Mouse (Mus musculus): ENCODE measurements around the gene Kcnk6. TPM values are rescaled to one million over a fixed set of nuclear protein-coding genes. Genes with fewer than 3 reads are reported as not detected.

Kcnk6 gene
- polyA plus RNA-seq, 1 experiment from 2014 or later: 2.5 TPM

GRCm38 (mm10) chr7:29270445-29270844, 38.1 kb upstream of the Kcnk6 start:
- no peak for ATAC-seq
- Histone ChIP-seq H3K9ac (ENCODE audit: low read depth, low read length) (no peak overlapping the region), H3K27ac (ENCODE audit: low read length) (no peak overlapping the region), H3K4me3 (ENCODE audit: low read length) (no peak overlapping the region), H3K4me2 (ENCODE audit: low read depth, low read length) (no peak overlapping the region), H3K9me3 (ENCODE audit: control insufficient read depth, low read length) (no peaks in the 10 kb centered on the region), H3K36me3 (ENCODE audit: control insufficient read depth, insufficient read depth, low read length) (no peaks in the 10 kb centered on the region), H3K27me3 (replicated peaks; ENCODE audit: control insufficient read depth, insufficient read depth, low read length) (no peaks in the 10 kb centered on the region), H3K4me1 (ENCODE audit: control insufficient read depth, insufficient read depth, low read length) (peaks cover 41% of the 10 kb centered on the region)
- 73% methylated on average over 4 of the region's 4 CpGs for WGBS

- Histone ChIP-seq H3K4me1 (ENCODE audit: control insufficient read depth, insufficient read depth, low read length) (peaks cover 37% of the 10 kb centered on the region), H3K27me3 (replicated peaks; ENCODE audit: control insufficient read depth, insufficient read depth, low read length) (no peaks in the 10 kb centered on the region), H3K9ac (ENCODE audit: low read depth, low read length) (no peak overlapping the region), H3K27ac (ENCODE audit: low read length) (no peak overlapping the region; the same call in 1 of the 2 replicates), H3K36me3 (ENCODE audit: control insufficient read depth, insufficient read depth, low read length) (no peaks in the 10 kb centered on the region), H3K4me2 (ENCODE audit: low read depth, low read length) (no peak overlapping the region), H3K9me3 (ENCODE audit: control insufficient read depth, low read length) (no peaks in the 10 kb centered on the region), H3K4me3 (ENCODE audit: low read length) (no peak overlapping the region)
- WGBS: 50% methylated on average over 4 of the region's 4 CpGs
- ATAC-seq: 0 out of 2 replicates have a peak, but pooled peaks have one; percentile 16
Observed at GRCm38 (mm10) chr7:29266931-29267330, 34.6 kb upstream of the Kcnk6 start.

- Histone ChIP-seq H3K9ac (ENCODE audit: low read depth, low read length) (no peak overlapping the region), H3K4me3 (ENCODE audit: low read length) (no peak overlapping the region), H3K9me3 (ENCODE audit: control insufficient read depth, low read length) (no peaks in the 10 kb centered on the region), H3K27me3 (replicated peaks; ENCODE audit: control insufficient read depth, insufficient read depth, low read length) (no peaks in the 10 kb centered on the region), H3K36me3 (ENCODE audit: control insufficient read depth, insufficient read depth, low read length) (no peaks in the 10 kb centered on the region), H3K27ac (ENCODE audit: low read length) (no peak overlapping the region), H3K4me1 (ENCODE audit: control insufficient read depth, insufficient read depth, low read length) (peaks cover 25% of the 10 kb centered on the region), H3K4me2 (ENCODE audit: low read depth, low read length) (no peak overlapping the region)
- ATAC-seq: no peak
- 76% methylated on average over 7 of the region's 7 CpGs for WGBS
Observed at GRCm38 (mm10) chr7:29265636-29266035, 33.3 kb upstream of the Kcnk6 start.

- no peak overlapping the region for H3K4me3 ChIP-seq (ENCODE audit: low read length)
- H3K9ac ChIP-seq (ENCODE audit: low read depth, low read length): no peak overlapping the region
- H3K9me3 ChIP-seq (ENCODE audit: control insufficient read depth, low read length): no peaks in the 10 kb centered on the region
- H3K4me2 ChIP-seq (ENCODE audit: low read depth, low read length): no peak overlapping the region
- WGBS: 68% methylated on average over 3 of the region's 3 CpGs
- no peaks in the 10 kb centered on the region for H3K27me3 ChIP-seq (replicated peaks; ENCODE audit: control insufficient read depth, insufficient read depth, low read length)
- H3K27ac ChIP-seq (ENCODE audit: low read length): no peak overlapping the region
- no peak for ATAC-seq
- peaks cover 23% of the 10 kb centered on the region for H3K4me1 ChIP-seq (ENCODE audit: control insufficient read depth, insufficient read depth, low read length)
- no peaks in the 10 kb centered on the region for H3K36me3 ChIP-seq (ENCODE audit: control insufficient read depth, insufficient read depth, low read length)
Observed at GRCm38 (mm10) chr7:29263831-29264230, 31.5 kb upstream of the Kcnk6 start.

GRCm38 (mm10) chr7:29262151-29262550, 29.8 kb upstream of the Kcnk6 start:
- Histone ChIP-seq H3K27me3 (replicated peaks; ENCODE audit: control insufficient read depth, insufficient read depth, low read length) (no peaks in the 10 kb centered on the region), H3K9me3 (ENCODE audit: control insufficient read depth, low read length) (no peaks in the 10 kb centered on the region), H3K36me3 (ENCODE audit: control insufficient read depth, insufficient read depth, low read length) (peaks cover 5% of the 10 kb centered on the region; the same call in 1 of the 2 replicates), H3K4me2 (ENCODE audit: low read depth, low read length) (no peak overlapping the region), H3K4me1 (ENCODE audit: control insufficient read depth, insufficient read depth, low read length) (peaks cover 31% of the 10 kb centered on the region), H3K4me3 (ENCODE audit: low read length) (no peak overlapping the region), H3K27ac (ENCODE audit: low read length) (no peak overlapping the region), H3K9ac (ENCODE audit: low read depth, low read length) (no peak overlapping the region)
- WGBS: 76% methylated on average over 6 of the region's 6 CpGs
- ATAC-seq: no peak

GRCm38 (mm10) chr7:29259781-29260730, 27.7 kb upstream of the Kcnk6 start:
- Histone ChIP-seq H3K4me2 (ENCODE audit: low read depth, low read length) (no peak overlapping the region), H3K36me3 (ENCODE audit: control insufficient read depth, insufficient read depth, low read length) (peaks cover 5% of the 10 kb centered on the region; the same call in 1 of the 2 replicates), H3K9me3 (ENCODE audit: control insufficient read depth, low read length) (no peaks in the 10 kb centered on the region), H3K4me1 (ENCODE audit: control insufficient read depth, insufficient read depth, low read length) (peaks cover 34% of the 10 kb centered on the region), H3K27ac (ENCODE audit: low read length) (no peak overlapping the region), H3K9ac (ENCODE audit: low read depth, low read length) (no peak overlapping the region), H3K4me3 (ENCODE audit: low read length) (no peak overlapping the region), H3K27me3 (replicated peaks; ENCODE audit: control insufficient read depth, insufficient read depth, low read length) (no peaks in the 10 kb centered on the region)
- no peak for ATAC-seq
- WGBS: 76% methylated on average over 10 of the region's 10 CpGs

GRCm38 (mm10) chr7:29257368-29257767, 25.1 kb upstream of the Kcnk6 start:
- ATAC-seq: no peak
- peaks cover 5% of the 10 kb centered on the region; the same call in 1 of the 2 replicates for H3K36me3 ChIP-seq (ENCODE audit: control insufficient read depth, insufficient read depth, low read length)
- H3K4me2 ChIP-seq (ENCODE audit: low read depth, low read length): no peak overlapping the region
- peak overlapping the region; percentile 5; the same call in 1 of the 2 replicates for H3K27ac ChIP-seq (ENCODE audit: low read length)
- H3K4me3 ChIP-seq (ENCODE audit: low read length): no peak overlapping the region
- 79% methylated on average over 1 of the region's 1 CpGs for WGBS
- no peaks in the 10 kb centered on the region for H3K9me3 ChIP-seq (ENCODE audit: control insufficient read depth, low read length)
- peaks cover 44% of the 10 kb centered on the region for H3K4me1 ChIP-seq (ENCODE audit: control insufficient read depth, insufficient read depth, low read length)
- no peaks in the 10 kb centered on the region for H3K27me3 ChIP-seq (replicated peaks; ENCODE audit: control insufficient read depth, insufficient read depth, low read length)
- H3K9ac ChIP-seq (ENCODE audit: low read depth, low read length): no peak overlapping the region

GRCm38 (mm10) chr7:29255875-29256274, 23.6 kb upstream of the Kcnk6 start:
- 85% methylated on average over 4 of the region's 4 CpGs for WGBS
- H3K4me2 ChIP-seq (ENCODE audit: low read depth, low read length): no peak overlapping the region
- H3K27me3 ChIP-seq (replicated peaks; ENCODE audit: control insufficient read depth, insufficient read depth, low read length): no peaks in the 10 kb centered on the region
- no peaks in the 10 kb centered on the region for H3K9me3 ChIP-seq (ENCODE audit: control insufficient read depth, low read length)
- ATAC-seq: no peak
- H3K4me1 ChIP-seq (ENCODE audit: control insufficient read depth, insufficient read depth, low read length): peaks cover 49% of the 10 kb centered on the region
- peaks cover 5% of the 10 kb centered on the region; the same call in 1 of the 2 replicates for H3K36me3 ChIP-seq (ENCODE audit: control insufficient read depth, insufficient read depth, low read length)
- H3K9ac ChIP-seq (ENCODE audit: low read depth, low read length): no peak overlapping the region
- no peak overlapping the region for H3K4me3 ChIP-seq (ENCODE audit: low read length)
- H3K27ac ChIP-seq (ENCODE audit: low read length): peak overlapping the region; percentile 39; the same call in 1 of the 2 replicates

- peak; percentile 73 for ATAC-seq
- peaks cover 5% of the 10 kb centered on the region; the same call in 1 of the 2 replicates for H3K36me3 ChIP-seq (ENCODE audit: control insufficient read depth, insufficient read depth, low read length)
- H3K4me1 ChIP-seq (ENCODE audit: control insufficient read depth, insufficient read depth, low read length): peaks cover 56% of the 10 kb centered on the region
- peak overlapping the region; percentile 95 for H3K27ac ChIP-seq (ENCODE audit: low read length)
- H3K4me3 ChIP-seq (ENCODE audit: low read length): 0 out of 2 replicates have a peak overlapping the region, but pooled peaks have one; percentile 6
- 29% methylated on average over 5 of the region's 5 CpGs for WGBS
- peak overlapping the region; percentile 57 for H3K9ac ChIP-seq (ENCODE audit: low read depth, low read length)
- no peaks in the 10 kb centered on the region for H3K9me3 ChIP-seq (ENCODE audit: control insufficient read depth, low read length)
- H3K27me3 ChIP-seq (replicated peaks; ENCODE audit: control insufficient read depth, insufficient read depth, low read length): no peaks in the 10 kb centered on the region
- peak overlapping the region; percentile 34 for H3K4me2 ChIP-seq (ENCODE audit: low read depth, low read length)
Observed at GRCm38 (mm10) chr7:29253842-29254241, 21.5 kb upstream of the Kcnk6 start.

Measured in intestine, embryonic 16.5 days (tissue).